Mouse (Mus musculus): ENCODE data around the gene Olfr654.

The Olfr654 gene

DNA sequence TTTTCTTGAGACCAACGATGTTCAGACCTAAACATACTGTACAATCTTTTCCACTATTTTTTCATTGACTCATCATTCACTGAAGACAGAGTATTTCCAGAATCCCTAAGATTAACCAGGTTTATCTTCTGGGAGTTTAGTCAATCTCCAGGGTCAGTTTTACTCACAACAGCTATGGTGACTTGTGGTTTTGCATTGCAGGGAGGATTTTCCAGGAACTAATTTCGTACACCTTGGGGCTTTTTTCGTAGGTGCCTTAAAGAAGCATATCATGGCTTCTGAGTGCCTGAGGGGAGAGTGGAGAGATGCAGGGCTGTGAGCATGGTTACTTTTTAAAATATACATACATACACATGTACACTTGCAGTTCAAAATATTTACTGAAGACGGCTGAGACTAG lies at the start of gene Olfr654:
TSS of gene Olfr654 (plus strand) at position 301 of the 400 bp plus-strand sequence.
- no peak for DNase-seq

DNA sequence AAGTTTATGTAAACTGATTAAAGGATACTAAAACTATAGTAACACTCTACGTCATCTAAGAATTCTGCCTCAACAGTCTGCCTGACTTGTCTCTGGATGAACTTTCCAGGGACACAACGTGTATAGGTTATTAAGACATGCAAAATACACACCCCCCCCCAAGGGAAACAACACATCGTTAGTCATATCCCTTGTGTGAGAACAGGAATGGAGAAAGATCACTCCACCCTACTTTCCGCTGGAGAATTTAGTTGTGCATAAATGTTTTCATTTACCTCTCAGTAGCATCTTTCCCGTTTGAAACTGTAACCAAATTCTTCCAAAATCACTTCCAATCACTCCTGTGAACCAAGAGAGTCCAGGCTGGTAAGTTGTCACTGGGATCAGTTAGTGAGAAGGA lies 37.0 kb upstream of the Olfr654 start, which contains the start of gene Olfr651:
TSS of gene Olfr651 (plus strand) at position 301 of the 400 bp plus-strand sequence.
- no peak for DNase-seq

DNA sequence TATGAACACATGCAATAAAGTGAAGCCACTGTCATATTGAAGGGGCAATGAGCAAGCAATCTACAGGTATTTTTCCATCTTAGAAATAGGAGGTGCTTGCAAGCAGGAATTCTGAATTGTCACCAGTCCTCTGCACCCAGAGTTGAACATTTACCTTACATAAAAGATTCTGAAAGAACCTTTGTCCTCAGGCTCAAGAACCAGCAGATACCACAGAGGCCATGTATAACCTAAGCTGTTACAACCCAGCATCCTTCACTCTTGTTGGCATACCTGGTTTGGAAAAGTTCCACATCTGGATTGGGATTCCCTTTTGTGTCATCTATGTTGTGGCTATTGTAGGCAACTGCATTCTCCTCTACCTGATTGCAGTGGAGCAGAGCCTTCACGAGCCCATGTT lies 34.1 kb upstream of the Olfr654 start:
- no peak for DNase-seq

DNA sequence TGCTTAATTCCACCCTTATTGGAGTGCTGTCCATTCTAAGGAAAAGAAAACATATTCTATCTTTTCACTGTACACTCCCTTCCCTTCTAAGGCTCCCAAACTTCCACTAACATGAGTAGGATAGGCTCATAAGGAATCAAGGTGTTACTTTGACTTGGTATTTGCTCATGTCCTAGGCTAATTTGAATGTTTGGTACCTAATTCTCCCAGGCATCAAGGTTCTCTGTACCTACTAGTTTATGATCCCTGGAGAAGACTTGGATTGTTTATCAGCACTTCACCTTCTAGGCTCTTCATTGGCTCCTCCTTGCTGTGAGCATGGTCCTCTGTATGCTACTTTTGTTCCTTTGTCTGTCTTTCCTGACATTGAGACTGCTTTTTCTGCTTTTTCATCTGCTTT lies 26.2 kb upstream of the Olfr654 start, which contains the start of gene Olfr652:
TSS of gene Olfr652 (plus strand) at position 301 of the 400 bp plus-strand sequence.
- no peak for DNase-seq

GRCm38 (mm10) chr7:104577014-104577413 lies 9.8 kb upstream of the Olfr654 start, which contains the start of gene Olfr653:
TSS of gene Olfr653 (plus strand) at chr7:104577314.
- DNase-seq, result no peak

DNA sequence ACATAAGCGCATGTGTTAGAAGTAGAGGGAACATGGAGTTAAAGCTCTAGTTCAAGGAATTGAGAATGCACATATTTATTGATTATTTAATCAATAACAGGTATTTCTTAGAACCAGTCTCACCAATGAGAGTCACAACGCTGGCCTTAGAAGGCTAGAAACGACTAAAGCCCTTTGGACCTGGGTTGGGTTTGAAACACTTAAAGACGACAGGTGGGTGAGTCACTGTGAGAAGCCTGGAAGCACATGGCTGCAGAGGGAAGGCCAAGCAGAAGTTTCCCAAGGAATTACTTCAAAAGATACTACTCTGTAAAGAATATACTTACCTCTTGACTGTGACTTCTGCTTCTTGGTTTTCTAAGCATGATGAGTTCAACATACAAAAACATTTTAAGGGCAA lies 6.0 kb upstream of the Olfr654 start:
- DNase-seq, result no peak

DNA sequence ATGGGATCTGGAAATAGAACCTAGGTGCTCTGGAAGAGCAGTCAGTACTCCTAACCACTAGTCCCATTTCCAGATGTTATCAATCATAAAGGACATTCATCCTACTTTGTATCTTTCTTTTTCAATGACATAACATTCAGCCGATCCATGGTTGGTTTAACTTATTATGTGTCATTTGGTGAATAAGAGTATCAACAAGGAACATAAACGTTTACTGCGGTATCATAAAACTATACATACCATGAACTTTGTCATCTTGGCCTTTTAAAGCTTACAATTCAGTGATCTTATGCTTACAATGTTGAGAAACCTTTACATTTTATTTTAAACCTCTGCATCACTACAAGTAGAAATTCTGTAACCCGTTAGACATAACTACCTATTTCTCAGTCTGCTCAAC lies 5.4 kb upstream of the Olfr654 start:
- DNase-seq, result no peak

DNA sequence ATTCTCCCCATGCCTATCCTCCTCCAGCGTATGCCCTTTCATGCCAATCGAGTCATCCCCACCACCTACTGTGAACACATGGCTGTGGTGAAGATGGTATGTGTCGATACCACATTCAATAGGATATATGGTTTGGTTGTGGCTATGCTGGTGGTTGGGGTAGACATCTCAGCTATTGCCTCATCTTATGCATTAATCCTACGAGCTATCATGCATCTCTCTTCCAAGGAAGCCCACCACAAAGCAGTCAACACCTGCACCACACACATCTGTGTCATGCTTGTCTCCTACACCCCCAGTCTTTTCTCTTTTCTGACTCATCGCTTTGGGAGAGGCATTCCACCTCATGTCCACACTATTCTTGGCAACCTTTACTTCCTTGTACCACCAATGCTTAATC lies 1.4 kb downstream of the Olfr654 start:
- no peak for DNase-seq

DNA sequence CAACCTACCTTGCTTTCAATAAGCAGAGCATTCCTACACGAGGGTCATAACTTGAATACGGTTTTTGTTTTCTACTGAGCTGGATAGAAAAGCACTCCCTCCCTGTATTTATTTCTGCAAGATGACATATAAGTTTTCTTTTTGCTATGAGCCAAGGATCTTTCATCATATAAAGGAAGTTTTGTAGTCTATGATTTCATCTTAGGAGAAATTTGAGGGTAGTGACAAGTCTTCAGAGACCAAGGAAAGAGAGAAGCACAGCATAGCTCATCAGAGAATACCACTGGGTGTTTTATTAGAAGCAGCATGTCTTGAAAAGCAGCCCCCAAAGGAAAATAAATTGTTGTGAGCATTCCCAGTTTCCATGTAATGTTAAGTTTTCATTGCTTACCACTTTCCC lies 14.9 kb downstream of the Olfr654 start, which contains the start of gene Olfr655:
TSS of gene Olfr655 (minus strand) at position 101 of the 400 bp plus-strand sequence.
- DNase-seq, result no peak

- no peak for DNase-seq
Measured at GRCm38 (mm10) chr7:104603173-104603572, 16.3 kb downstream of the Olfr654 start.

DNA sequence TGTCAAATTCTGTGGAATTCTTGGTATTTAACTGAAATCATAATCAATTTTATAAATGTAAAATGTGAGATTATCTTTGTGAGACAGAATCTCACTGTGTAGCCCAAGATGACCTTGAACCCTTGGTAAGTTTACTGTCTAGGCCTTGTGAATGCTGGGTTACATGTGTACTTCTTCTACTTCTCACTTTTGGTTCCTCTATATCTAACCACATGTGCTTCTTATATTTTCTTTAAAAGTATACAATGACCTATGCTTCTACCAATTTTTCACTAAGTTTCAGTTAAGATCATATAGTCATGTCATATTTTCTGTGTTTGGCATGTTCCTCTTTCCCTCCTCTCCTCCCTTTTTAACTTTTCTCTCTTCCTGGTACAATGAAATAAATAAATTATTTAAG lies 17.9 kb downstream of the Olfr654 start:
- DNase-seq, result no peak

- DNase-seq, result no peak
Measured at GRCm38 (mm10) chr7:104613655-104614054, 26.8 kb downstream of the Olfr654 start, which contains the start of gene Olfr656. TSS of gene Olfr656 (plus strand) at chr7:104613955.

DNA sequence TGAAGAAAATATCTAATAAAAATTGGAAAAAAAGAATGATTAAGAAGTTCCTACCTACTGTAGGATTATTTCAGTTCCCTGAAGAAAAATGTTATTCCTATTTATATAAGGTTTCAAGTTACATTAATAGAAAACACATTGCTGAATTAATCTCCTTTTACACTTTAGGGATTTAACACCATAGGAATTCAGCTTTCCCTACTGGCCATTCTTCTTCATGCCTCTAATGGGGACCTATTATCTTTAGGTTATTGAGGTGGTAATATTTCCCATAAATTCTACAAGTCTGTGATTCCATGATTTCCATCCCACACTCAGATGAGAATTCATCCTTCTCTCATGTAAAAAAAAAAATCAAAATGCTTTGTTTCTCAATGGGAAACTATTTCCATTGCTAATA lies 37.7 kb downstream of the Olfr654 start, which contains the start of gene Olfr657:
TSS of gene Olfr657 (plus strand) at position 301 of the 400 bp plus-strand sequence.
- no peak for DNase-seq

Data from cerebellum, adult 18-20 months (tissue).